Mouse (Mus musculus): ENCODE measurements around the gene Esam.

Esam gene

DNA sequence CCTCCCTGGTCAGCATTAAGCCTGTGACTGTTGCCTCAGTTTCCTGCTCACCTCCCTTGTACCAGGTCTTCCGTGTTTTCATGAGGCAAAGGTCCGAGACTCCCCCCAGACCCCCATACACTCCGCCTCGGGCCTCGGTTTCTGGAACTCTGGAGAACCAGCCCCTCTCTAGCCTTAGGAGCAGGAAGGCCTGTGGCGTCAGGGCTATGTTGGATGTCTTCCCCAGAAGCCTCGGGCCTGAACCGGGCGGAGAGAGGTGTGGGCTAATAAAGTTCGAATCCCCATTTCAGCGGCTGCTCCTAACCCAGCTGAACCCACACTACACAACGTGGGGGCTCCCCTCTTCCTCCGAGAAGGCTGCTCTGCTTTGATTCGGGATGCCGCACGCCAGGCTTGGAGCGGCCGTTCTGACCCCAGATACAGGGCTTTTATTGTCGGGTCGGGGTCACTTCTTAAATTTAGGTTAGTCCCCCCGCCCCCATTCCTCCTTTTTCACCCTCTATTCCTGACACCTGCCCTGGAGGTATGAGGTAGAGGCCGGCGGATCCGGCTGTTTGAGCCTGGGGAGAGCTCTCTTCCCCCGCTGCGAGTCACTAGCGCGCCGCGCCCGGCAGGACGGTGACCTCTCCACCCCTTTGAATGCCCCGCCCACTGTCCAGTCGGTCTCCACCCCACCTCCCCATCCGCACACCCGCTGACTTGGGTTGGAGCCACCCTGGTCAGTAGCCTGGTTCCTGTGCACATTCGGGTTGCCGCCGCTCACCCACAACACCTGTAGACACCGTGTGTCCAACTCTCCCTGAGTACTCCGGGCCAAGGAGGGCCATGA lies at the start of gene Esam:
Gene Esam, plus strand, starts transcription at position 683 of the 829 bp plus-strand sequence.
- peak; percentile 61 for DNase-seq (ENCODE audit: low spot score)

DNA sequence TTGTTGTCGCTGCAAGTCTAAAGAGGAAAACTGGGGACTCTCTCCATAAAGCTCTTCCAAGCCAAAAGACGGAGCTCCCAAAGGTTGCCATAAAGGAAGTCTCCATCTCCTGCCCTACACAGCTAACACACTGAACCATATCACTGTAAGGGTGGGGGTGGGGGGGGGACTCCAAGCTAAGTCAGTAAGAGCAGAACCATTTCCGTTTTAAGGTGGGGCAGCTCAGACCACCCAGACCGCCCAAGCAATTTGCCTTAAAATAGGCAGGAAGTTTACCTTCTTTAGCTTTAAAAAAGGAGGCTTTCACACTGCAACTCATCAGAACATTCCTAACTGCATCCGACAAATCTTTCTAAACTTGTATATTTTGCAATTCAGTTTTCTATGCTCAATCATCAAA lies 42.7 kb upstream of the Esam start:
- no peak for DNase-seq (ENCODE audit: low spot score)

DNA sequence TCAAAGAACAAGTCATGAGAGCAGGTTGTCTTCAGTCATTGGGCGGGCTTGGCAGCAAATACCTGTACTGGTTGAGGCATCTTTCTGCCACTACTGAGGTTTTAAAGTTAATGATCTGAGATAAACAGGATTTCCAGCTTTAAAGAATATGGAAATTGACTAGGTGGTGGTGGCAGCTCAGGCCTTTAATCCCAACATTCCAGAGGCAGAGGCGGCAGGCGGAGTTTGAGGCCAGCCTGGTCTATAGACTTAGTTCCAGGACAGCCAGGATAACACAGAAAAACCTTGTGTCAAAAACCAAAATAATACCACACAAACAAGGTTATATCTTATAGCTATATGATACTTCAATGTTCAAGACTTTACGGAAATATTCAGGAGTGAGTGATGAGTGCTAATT lies 39.8 kb upstream of the Esam start:
- DNase-seq (ENCODE audit: low spot score): no peak

DNA sequence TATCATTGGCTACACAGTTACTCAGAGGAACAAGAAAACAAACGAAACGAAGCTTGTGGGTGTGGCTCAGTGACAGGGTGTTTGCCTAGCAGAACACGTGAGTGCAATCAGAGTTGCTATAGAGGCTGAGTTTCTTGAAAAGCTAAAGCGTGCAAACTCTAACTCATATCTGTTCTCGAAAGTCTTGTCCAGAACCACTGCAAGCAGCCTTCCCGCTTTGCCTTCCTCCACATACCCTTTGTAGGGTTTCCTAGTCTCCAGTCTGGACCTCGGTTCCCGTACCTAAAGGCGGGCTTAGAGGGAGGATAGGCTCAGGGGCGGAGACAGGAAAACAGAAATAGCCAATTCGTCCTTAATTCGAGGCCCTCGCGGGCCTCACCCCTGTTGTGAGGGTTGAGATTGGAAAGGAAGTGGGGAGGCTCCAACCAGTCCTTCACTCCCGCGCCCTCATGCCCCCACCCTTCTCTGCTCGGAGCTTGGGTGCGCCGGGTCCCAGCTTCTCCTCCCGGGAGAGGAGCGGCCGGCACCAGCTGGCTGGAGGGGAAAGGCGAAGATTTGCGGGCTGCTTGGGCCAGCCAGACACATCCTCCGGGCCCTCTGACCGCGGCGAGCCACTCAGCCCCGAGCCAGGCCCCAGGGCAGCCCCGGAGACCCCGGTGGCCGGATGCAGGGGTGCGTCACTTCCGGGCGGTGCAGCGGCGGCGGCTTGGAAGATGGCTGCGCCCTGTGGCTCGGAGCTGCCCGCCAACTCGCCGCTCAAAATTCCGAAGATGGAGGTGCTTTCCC lies 39.1 kb upstream of the Esam start, which contains the start of gene Msantd2:
Gene Msantd2, plus strand, starts transcription at position 709 of the 786 bp plus-strand sequence.
- DNase-seq (ENCODE audit: low spot score): peak; percentile 91

DNA sequence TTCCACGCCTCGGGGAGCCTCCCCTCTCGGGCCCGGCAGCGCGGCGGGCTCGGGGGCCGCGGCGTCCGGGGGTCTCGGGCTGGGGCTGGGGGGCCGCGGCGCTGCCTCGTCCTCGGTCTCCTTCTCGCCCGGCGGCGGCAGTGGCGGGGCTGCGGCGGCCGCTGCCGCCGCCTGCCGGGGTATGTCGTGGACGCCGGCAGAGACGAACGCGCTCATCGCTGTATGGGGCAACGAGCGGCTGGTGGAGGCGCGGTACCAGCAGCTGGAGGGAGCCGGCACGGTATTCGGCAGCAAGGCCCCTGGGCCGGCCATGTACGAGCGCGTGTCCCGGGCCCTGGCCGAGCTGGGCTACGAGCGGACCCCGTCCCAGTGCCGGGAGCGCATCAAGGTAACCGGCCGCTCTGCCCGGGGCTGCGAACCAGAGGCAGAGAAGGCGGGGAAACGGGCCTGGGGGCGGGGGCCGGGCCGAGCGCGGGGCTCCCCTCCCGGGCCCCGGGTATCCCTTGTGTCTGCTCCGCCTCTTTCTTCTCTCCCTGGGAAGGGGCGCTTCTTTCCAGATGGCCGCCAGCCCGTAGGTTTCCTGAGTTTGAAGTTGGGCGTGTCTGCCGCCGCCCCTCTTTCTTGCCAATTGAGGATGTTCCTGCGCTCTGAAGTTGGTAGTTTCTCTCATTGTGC lies 38.3 kb upstream of the Esam start:
- peak; percentile 58 for DNase-seq (ENCODE audit: low spot score)

DNA sequence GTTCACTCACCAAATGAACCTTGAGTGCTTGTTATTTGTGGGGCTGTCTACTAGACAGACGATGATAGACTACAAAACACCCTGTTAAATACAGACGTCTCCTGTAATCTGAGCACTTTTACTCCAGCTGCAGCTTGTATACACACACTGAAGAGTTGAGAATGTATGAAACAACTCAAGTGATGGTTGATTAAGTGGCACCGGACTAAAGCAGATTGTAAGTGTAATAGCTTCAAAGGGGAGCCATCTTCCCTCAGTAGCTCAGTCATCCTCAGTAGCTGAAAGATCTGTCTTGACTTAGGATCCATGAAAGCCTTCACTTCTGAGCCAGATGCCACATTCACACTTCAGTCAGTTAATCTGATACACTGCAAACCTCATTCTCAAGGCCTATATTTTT lies 32.1 kb upstream of the Esam start:
- no peak for DNase-seq (ENCODE audit: low spot score)

DNA sequence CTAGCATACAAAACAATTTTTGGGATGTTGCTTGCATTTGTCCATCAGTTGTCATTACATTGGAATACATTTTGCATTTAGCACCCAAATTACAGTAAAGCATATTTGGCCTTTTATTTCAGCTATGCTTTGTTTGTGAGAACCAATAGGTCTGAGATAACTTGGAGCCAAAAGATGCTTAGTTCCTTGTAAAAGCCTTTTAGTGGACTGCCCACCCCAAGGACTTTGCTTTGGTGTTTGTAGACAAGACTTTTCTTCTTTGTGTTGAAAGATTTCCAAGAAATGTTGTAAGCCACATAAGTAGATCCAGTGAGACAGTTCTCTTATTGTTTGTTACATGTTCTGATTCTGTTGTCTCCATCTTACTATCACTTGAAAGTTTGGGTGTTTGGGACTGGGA lies 31.6 kb upstream of the Esam start:
- DNase-seq (ENCODE audit: low spot score): no peak

DNA sequence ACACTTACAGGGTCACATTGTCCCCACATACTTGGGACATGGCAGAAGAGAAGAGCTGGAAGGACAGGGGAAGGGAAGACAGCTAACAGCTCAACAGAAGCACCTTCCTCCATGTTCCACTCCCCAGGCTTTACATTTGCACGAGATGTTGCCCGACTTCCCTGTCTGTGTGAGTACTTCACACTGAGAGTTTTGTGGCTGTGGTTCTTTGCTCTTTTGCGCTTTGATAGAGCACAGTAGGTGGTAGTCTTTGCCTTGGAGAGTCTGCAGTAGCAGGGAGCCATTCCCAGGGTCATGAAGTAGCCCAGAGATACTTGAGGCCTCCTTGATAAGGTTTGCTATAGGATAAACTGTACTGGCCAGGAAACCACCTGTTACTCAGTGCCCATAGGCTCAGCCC lies 27.7 kb upstream of the Esam start:
- no peak for DNase-seq (ENCODE audit: low spot score)

DNA sequence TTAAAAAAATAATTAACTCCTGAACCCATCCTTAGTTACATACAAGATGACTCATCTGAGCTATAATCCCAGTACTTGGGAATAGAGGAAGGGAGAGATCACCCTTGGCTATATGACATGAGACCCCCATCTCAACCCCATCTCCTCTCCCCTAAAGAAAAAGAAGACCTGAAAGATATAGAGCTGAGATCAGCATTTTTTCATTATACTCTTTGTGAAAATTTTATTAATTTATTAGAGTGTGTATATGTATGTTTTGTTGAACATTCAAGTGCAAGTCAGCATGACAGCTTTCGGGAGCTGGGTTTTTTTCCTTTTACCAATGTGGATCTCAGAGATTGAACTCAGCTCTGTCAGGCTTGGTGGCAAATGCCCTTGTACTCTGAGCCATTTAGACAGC lies 26.7 kb upstream of the Esam start:
- DNase-seq (ENCODE audit: low spot score): no peak

DNA sequence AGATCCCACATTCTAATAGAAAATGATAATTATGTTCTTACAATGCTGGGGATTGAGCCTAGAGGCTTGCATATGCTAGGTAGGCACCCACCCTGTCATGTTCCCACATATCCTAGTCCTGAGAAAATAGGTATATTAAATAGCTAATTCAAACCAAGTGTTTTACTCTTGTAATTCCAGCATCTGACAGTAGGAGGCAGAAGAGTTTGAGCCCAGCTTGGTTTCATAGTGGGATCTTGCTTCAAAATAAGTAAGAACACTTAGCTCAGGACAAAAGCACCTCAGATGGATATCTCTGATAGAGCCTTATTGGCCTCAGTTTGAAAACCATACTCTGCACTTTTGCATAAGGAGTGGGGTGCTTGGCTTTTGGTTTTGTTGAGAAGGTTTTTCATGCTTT lies 23.5 kb upstream of the Esam start:
- no peak for DNase-seq (ENCODE audit: low spot score)

DNA sequence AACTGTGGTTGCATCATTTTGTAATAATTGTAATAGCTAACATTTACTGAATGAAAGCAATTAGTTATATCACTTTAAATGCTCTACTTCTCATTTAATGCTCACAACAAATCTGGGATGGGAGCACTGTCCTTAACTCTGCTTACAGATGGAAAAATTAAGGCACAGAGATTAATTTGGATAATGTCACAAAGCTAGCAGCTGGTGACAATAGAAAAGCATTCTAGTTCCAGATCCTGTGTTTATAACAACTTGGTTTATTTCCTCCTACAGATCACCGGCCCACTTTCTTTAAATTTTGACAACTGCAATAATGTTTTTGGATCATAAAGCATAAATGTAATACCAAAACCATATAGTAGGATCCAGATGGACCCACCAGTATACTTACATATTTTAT lies 21.9 kb upstream of the Esam start:
- DNase-seq (ENCODE audit: low spot score): no peak

DNA sequence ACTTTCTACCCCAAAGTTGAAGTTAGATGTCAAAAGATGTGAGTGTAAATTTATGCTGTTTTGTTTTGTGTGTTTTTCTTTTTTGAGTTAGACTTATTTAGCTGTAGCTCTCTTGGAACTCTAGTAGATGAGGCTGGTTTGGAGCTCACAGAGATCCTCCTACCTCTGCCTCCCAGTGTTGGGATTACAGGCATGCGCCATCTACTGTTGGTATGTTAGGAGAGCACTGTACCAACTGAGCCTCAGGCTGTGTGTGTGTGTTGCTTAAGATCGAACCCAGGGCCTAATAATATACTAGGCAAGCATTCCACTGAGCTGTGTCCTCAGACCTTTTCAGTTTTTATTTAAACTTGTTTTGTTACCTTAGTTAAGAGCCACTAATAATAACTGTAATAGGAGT lies 15.8 kb upstream of the Esam start:
- no peak for DNase-seq (ENCODE audit: low spot score)

DNA sequence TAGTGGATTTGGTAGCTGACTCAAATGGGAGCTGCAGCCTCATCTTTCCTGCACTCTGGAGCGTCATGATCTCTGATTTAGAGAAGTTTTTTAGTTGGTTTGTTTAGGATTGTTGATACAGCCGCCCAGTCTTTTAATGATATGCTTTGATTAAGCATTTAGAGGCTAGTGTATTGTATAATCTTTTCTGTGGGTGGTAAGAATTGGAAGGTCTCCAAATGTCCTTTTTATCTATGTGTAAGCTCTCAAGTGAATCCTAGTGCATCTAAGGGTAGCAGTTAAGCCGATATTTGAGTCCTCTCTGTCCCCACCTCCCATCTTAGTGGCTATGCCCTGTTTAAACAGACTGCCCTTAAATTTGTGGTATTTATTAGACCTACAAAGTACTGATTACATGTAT lies 13.4 kb upstream of the Esam start:
- no peak for DNase-seq (ENCODE audit: low spot score)

DNA sequence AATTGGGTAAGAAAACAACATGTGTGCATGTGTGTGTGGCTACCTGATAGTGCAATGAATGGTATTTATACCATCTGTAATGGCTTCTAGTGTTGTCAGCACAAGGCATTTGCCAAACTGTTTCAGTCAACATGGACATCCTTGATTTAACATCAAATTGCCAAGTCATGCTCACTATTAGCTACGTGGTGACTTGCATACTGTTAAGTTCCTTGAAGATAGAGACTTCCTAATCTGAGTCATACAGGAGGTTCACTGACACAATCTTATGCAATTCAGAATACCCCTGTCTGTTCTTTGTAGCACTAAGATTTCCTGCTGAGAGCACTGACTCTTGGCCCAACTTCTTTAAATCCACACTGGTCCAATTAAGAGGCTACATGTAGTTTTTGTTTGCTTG lies 10.4 kb upstream of the Esam start:
- no peak for DNase-seq (ENCODE audit: low spot score)

DNA sequence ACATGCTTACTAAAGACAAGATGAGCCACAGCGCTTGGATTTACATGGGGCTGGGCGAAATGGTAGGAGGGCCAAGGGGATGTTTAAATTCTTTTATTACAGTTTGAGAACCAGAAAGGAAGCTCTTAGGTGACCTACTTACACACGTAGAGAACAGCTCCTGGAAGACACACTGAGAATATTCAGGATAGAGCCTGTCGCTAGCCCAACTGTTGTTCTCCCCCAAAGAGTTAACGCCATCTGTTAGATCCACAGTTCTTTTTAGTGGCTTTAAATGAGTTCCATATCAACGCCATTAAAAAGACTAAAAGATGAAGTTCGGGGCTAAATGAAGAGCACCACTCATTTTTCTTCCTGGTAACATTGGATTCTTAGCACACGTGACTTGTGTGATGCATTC lies 8.9 kb upstream of the Esam start:
- DNase-seq (ENCODE audit: low spot score): no peak

DNA sequence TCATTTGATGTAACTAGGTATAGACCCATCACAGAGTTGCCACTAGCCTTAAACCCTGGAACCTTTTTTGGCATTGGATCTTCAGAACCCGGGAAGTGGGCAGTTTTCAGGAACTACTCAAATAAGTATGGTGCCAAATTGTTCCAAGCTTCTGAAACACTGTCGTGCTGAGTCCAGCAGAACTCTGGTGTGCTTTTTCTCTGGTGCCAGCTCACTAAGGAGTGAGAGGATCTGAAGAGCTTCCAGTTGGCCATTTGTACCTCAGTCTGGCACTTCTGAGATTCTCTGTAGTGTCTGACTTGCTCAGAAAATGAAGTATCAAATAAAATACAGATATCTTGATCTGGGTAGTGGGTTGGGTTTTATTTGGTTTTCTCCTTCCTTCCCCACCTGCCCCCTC lies 7.9 kb upstream of the Esam start:
- DNase-seq (ENCODE audit: low spot score): no peak

DNA sequence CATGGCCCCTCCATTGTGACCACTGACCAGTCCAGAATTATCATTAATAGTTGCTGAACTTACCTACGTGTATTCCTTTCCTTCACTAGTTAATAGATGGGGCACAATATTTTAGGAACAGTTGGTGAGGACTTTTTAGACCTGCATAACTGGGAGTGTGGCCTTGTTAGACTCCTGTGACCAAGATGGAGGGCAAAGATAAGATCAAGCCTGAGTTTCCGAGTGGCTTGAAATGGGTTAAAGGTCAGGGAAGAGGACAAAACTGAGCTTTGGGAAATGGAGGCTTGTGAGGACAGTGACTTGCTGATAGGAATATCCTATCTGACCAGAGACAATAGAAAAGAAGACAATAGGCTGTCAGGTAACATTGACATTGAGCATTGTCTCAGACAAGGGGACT lies 2.4 kb upstream of the Esam start:
- no peak for DNase-seq (ENCODE audit: low spot score)

DNA sequence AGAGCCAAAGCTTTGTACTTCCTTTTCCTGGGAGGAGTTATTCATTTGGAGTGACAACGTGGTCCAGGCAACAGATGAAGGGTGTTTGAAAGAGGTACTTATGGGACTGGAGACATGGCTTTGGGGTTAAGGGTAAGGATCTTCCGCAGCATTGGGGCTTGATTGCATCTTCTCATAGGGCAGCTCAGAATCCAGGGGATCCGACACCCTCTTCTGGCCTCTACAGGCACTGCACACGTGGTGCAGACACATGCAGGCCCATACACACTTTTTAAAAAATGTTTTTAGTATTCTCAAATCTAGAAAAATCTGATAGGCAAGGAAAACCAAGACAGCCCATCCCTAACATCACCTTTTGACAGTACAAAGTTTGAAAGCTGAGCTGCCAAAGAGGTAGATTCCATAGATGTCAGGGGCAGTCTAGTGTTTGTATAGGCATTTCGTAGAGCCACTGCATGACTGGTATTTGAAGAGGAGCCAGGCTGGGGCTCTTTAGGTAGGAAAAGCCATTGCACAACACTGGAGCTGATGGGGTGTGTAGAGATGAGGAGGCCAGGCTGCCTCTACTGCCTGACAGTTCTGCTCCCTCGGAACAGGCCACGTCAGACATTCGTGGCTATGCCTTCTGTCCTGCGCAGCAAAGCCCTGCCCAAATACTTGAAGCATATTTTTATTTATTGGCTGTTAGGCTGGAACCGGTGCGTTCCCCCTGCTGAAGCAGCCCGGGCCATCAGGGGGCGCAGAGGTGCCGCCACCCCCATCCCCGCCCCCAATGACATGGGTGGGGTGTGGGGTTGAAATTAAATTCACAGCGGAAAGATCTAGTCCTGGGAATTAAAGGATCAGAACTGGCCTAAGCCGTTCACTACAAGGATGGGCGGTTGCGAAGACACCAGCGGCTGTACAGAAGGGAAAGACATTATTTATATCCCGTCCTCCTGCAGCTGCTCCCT lies 1.2 kb upstream of the Esam start:
- DNase-seq (ENCODE audit: low spot score): no peak

DNA sequence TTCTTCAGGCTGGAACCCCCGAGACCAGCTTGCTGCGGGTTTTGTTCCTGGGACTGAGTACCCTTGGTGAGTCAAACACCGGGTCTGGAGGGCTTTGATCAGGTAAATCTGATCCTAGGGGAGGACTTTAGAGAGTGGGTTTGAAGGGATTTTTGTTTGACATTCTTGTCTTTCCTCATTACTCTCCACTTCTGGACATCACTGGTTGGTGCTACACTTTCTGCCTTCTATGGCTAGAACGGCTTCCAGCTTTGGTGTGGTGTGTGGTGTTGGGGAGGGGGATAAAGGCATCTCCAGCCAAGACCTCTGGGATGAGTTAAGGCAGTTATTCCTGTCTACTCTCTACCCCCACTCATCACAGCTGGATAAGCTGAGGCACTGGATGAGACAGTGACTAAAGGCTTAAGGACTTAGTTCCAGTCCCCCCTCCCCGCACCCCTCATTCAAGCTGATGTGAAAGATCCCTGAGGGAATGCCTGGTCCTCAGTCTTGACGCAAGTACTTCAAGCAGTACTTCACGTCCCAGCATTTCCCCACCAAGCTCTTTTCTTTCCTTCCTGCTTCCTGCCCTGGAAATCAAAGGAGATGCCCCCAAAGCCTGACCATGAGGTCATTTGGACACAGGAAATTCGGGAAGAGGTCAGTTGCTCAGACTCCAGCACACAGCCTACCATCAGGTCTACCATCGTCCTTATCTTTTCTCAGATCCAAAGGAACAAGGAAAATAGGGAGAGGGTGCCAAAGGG lies 520 bp downstream of the Esam start:
- DNase-seq (ENCODE audit: low spot score): no peak

DNA sequence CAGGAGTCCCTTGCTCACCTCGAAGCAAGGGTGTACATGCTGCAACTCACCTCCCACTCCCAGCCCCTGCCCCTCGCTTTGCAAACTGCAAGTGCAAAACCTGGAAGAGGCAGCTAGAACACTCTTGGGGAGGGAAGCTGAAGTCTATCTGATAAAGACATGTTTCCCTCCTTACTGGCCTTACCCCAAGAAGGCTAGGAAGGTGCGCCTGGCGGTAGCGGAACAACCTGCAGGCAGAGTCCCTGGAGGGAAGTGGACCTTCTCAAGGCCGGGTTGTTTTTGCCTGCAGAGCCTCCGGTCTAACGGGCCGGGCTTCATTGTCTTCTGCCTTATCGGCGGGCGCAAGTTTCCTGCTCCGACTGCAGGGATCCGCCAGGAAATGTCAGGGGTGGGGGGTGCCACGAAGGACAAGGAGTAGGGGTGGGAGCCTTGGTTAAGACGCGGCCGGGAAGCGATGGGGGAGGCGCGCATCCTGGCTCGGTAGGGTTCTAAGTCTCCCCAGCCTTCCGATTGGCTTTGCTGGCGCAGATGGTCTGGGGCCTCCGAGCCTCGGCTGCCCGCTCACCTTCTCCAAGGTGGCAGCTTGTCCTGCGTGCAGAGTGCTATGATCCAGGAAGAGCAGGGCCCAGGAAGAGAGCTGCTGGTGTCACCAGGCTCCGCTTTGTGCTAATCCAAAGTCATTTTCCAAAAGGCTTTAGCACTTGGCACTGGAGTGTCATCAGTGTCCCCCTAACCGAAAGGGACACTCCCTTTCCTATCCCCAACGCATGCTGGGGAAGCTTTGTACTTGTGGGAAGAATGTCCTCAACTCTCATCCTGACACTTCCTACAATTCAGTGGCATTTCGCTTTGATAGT lies 2.4 kb downstream of the Esam start:
- DNase-seq (ENCODE audit: low spot score): peak; percentile 58

Data from ovary, postnatal 36 days (tissue).